Mouse (Mus musculus): ENCODE results near the gene Zswim8. TPM values are rescaled to one million over a fixed set of nuclear protein-coding genes. Genes with fewer than 3 reads are reported as not detected.

Zswim8 gene
- 10 to 100 TPM; 24.2 to 32.0 (median 26.4) TPM for total RNA-seq (2022)

GRCm38 (mm10) chr14:20707201-20708190 is at the start of gene Zswim8:
Zswim8 (plus strand) TSS chr14:20707552.
- DNase-seq (ENCODE audit: low spot score in 2 of 2): peak; percentile 74 to 81

DNA sequence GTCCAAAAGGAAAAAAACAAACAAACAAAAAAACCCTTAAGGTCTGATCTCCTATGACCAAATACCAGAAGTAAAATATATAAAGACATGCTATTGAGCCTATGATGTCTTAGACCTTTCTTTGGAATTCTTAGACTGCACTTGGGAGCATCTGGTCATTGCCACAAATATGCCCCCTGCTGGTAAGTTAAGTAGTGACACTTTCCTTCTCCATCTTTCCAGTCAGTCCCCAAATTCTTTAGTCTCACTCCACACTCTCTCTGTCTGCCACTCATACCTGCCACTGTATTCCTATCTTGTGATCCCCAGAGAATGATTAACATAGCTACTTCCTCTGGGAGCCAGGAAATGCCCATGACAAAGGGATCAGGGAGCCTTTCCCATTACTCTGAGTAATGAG is 49.0 kb upstream of the Zswim8 start:
- no peak for DNase-seq (ENCODE audit: low spot score in 2 of 2)

DNA sequence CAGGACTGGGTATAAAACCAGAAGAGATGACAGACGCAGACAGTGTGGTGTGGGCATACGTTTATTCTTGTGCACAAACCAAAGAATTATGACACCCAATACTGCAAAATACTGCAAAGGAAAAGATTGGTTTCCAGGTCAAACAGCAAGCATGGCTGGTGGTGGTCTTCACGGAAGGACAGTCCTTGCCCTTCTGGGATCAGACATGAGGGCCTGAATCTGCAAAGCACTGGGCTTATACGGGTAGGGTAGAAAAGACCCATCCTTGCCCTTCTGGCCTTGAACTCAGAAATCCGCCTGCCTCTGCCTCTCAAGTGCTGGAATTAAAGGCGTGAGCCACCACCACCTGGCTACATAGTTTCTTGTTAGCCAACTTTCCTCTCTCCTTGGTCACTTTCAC is 48.5 kb upstream of the Zswim8 start:
- no peak for DNase-seq (ENCODE audit: low spot score in 2 of 2)

GRCm38 (mm10) chr14:20659687-20660086 is 47.7 kb upstream of the Zswim8 start:
- no peak for DNase-seq (ENCODE audit: low spot score in 2 of 2)

GRCm38 (mm10) chr14:20660827-20661660 is 46.3 kb upstream of the Zswim8 start:
- DNase-seq (ENCODE audit: low spot score in 2 of 2): peak; percentile 92 to 94

GRCm38 (mm10) chr14:20661661-20662331 is 45.6 kb upstream of the Zswim8 start:
- no peak for DNase-seq (ENCODE audit: low spot score in 2 of 2)

- DNase-seq (ENCODE audit: low spot score in 2 of 2): no peak
Measured at GRCm38 (mm10) chr14:20662740-20663139, 44.6 kb upstream of the Zswim8 start.

GRCm38 (mm10) chr14:20663601-20664000 is 43.8 kb upstream of the Zswim8 start:
- no peak for DNase-seq (ENCODE audit: low spot score in 2 of 2)

- DNase-seq (ENCODE audit: low spot score in 2 of 2): peak in 1 of 2 experiments; percentile 45
Measured at GRCm38 (mm10) chr14:20664436-20664835, 42.9 kb upstream of the Zswim8 start.

DNA sequence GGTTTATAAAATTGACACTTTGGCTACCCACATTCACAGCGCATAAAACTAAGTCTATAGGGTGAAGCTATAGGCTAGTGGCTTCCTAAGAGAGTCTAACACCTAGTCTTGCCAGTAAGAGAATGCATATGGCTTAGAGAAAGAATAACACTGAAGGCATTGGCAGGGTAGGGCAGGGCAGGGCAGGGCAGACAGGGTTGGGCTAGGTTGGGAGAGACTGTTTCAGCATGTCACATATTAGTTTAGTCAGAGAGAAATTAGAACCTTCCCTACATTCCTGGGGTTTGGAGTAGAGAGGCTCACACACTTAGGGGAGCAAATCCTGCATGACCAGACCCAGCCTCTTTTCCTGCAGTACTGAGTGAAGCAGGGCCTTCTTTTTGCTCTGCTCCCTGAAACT is 39.9 kb upstream of the Zswim8 start:
- no peak for DNase-seq (ENCODE audit: low spot score in 2 of 2)

- DNase-seq (ENCODE audit: low spot score in 2 of 2): peak; percentile 71 to 83
Measured at GRCm38 (mm10) chr14:20668154-20668810, 39.1 kb upstream of the Zswim8 start, which contains the start of gene Synpo2l. Synpo2l (minus strand) TSS chr14:20668354.

- no peak for DNase-seq (ENCODE audit: low spot score in 2 of 2)
Measured at GRCm38 (mm10) chr14:20672990-20673389, 34.4 kb upstream of the Zswim8 start.

- no peak for DNase-seq (ENCODE audit: low spot score in 2 of 2)
Measured at GRCm38 (mm10) chr14:20673735-20674063, 33.7 kb upstream of the Zswim8 start.

- DNase-seq (ENCODE audit: low spot score in 2 of 2): peak; percentile 78 to 91
Measured at GRCm38 (mm10) chr14:20674064-20674833, 33.1 kb upstream of the Zswim8 start, which contains the start of gene Sec24c. Sec24c (plus strand) TSS chr14:20674308.

GRCm38 (mm10) chr14:20677906-20678305 is 29.4 kb upstream of the Zswim8 start:
- no peak for DNase-seq (ENCODE audit: low spot score in 2 of 2)

DNA sequence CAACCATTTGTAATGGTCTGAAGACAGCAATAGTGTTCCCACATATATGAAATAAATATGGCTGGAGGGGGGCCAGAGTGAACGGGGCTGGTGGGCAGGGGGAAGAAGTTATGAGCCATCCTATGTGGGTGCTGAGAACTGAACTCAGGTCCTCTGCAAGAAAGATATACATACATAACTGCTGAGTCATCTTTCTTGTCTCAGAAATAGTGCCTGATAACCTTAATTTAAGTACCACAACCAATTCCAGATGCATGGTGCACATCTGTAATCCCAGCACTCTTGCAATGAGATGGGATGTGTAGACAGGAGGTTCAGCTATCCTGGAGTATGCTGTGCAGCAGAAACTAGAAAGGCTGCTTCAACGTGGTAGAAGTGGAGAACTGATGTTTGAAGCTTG is 25.6 kb upstream of the Zswim8 start:
- no peak for DNase-seq (ENCODE audit: low spot score in 2 of 2)

DNA sequence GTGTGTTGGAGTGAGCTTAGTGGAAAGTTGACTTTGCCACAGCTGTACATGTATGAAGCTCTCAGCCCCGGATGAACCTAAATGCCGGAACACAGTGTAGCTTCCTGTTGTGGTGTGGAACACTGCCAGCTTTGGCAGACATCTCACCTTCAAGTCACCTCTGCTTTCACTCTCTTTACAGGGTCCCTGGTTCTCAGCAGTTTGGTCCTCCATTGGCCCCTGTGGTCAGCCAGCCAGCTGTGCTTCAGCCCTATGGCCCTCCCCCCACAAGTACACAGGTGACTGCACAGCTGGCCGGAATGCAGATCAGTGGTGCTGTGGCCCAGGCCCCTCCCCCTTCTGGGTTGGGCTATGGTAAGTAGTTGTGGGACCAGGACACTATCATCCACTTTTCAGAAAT is 24.9 kb upstream of the Zswim8 start:
- no peak for DNase-seq (ENCODE audit: low spot score in 2 of 2)

- no peak for DNase-seq (ENCODE audit: low spot score in 2 of 2)
Measured at GRCm38 (mm10) chr14:20686576-20686975, 20.8 kb upstream of the Zswim8 start.

- DNase-seq (ENCODE audit: low spot score in 2 of 2): no peak
Measured at GRCm38 (mm10) chr14:20689009-20689408, 18.3 kb upstream of the Zswim8 start.

DNA sequence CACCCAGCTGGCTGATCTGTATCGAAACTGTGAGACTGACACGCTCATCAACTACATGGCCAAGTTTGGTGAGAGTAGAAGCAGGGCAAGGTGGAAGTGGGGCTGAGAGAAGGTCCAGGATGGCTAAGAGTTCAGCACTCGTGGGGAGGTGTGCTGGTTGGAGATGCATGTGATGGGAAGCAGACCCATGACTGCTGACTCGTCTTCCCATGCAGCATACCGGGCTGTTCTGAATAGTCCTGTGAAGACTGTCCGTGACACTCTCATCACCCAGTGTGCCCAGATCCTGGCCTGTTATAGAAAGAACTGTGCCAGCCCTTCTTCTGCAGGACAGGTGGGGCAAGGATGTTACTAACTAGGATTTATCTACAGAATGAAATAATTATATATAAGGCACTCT is 15.6 kb upstream of the Zswim8 start:
- DNase-seq (ENCODE audit: low spot score in 2 of 2): no peak
